Comparison of ENCODE assay signal across 8 mouse cellular contexts in genomic region chr10:129026018-129026662, GRCm38 (mm10). TPM values are rescaled to one million over a fixed set of nuclear protein-coding genes. Genes with fewer than 3 reads are reported as not detected.
DNase-seq lines count a peak whose midpoint lies in the region.
"Had no signal": no experiment of that assay in that cellular context is flagged by ENCODE, and none has a peak within 500 bp of the region (broad histone marks: within the 10 kb centered on the region; RNA-seq: fewer than 3 reads in every experiment).

No protein-coding gene starts in this region.

- H3K27me3 ChIP-seq in forebrain, embryonic 10.5 days (ENCODE audit: poor library complexity, severe bottlenecking) = no peaks in the 10 kb centered on the region
- H3K27me3 ChIP-seq: heart, embryonic 15.5 days had no signal

- WGBS in forebrain, embryonic 10.5 days = 62% methylated on average over 3 of the region's 3 CpGs

- H3K4me3 ChIP-seq in forebrain, embryonic 10.5 days = no peak overlapping the region
- H3K4me3 ChIP-seq: heart, embryonic 15.5 days had no signal

- peak; percentile 48 for DNase-seq in urinary bladder, postnatal 14 days (ENCODE audit: low spot score)
- DNase-seq in urinary bladder, adult 18-20 months (ENCODE audit: low spot score in 2 of 2) = no peak
- peak; percentile 21 to 52 for DNase-seq in adrenal gland, postnatal 36 days
- peak; percentile 56 for DNase-seq in forebrain, embryonic 10.5 days (ENCODE audit: extremely low spot score, low spot score)
- DNase-seq in kidney, postnatal 10 days = peak; percentile 60
- peak; percentile 4 for DNase-seq in lung, postnatal 10 days
- peak; percentile 37 to 51 for DNase-seq in right cerebral cortex, postnatal 10 days (ENCODE audit: low spot score in 2 of 2)

- no peaks in the 10 kb centered on the region for H3K36me3 ChIP-seq in forebrain, embryonic 10.5 days (replicated peaks)
- H3K36me3 ChIP-seq: heart, embryonic 15.5 days had no signal

- no peak overlapping the region for H3K27ac ChIP-seq in forebrain, embryonic 10.5 days
- H3K27ac ChIP-seq: heart, embryonic 15.5 days had no signal

- no peaks in the 10 kb centered on the region for H3K9me3 ChIP-seq in forebrain, embryonic 10.5 days
- H3K9me3 ChIP-seq: heart, embryonic 15.5 days had no signal

- H3K4me1 ChIP-seq in forebrain, embryonic 10.5 days = no peaks in the 10 kb centered on the region
- H3K4me1 ChIP-seq: heart, embryonic 15.5 days had no signal

RNA-seq across cellular contexts. Expression of gene Olfr764-ps1, which starts 13.6 kb away (rescaled TPM):
- not detected for total RNA-seq in adrenal gland, postnatal 36 days (2021)
- polyA plus RNA-seq in forebrain, embryonic 10.5 days (2016; fragmentation: Nextera tagmentation; extraction: Ambion mirVana) = not detected in 2 replicates
- polyA plus RNA-seq: heart, embryonic 15.5 days had no signal

RNA-seq across cellular contexts. Expression of gene Olfr763, which starts 15.5 kb away (rescaled TPM):
- total RNA-seq in adrenal gland, postnatal 36 days (2021) = not detected
- not detected in 2 replicates for polyA plus RNA-seq in forebrain, embryonic 10.5 days (2016; fragmentation: Nextera tagmentation; extraction: Ambion mirVana)
- polyA plus RNA-seq: heart, embryonic 15.5 days had no signal

RNA-seq across cellular contexts. Expression of gene Olfr765, which starts 23.7 kb away (rescaled TPM):
- total RNA-seq in adrenal gland, postnatal 36 days (2021) = not detected
- not detected in 2 replicates for polyA plus RNA-seq in forebrain, embryonic 10.5 days (2016; fragmentation: Nextera tagmentation; extraction: Ambion mirVana)
- polyA plus RNA-seq: heart, embryonic 15.5 days had no signal

RNA-seq across cellular contexts. Expression of gene Olfr9, which starts 36.9 kb away (rescaled TPM):
- total RNA-seq in adrenal gland, postnatal 36 days (2021) = not detected
- polyA plus RNA-seq in forebrain, embryonic 10.5 days (2016; fragmentation: Nextera tagmentation; extraction: Ambion mirVana) = not detected in 2 replicates
- polyA plus RNA-seq: heart, embryonic 15.5 days had no signal

RNA-seq across cellular contexts. Expression of gene Olfr766-ps1, which starts 42.6 kb away (rescaled TPM):
- not detected for total RNA-seq in adrenal gland, postnatal 36 days (2021)
- not detected in 2 replicates for polyA plus RNA-seq in forebrain, embryonic 10.5 days (2016; fragmentation: Nextera tagmentation; extraction: Ambion mirVana)
- polyA plus RNA-seq: heart, embryonic 15.5 days had no signal

Comparison
In these comparisons a context has a peak if more than half of its experiments do, and no peak if none do; other contexts are left out.
1. DNase-seq: peak in urinary bladder, postnatal 14 days (single experiment), adrenal gland, postnatal 36 days (2 of 2), forebrain, embryonic 10.5 days (single experiment), kidney, postnatal 10 days (single experiment), lung, postnatal 10 days (single experiment) and right cerebral cortex, postnatal 10 days (2 of 2); none in urinary bladder, adult 18-20 months (0 of 2).